Mouse (Mus musculus): ENCODE measurements around the gene Setd4. TPM values are rescaled to one million over a fixed set of nuclear protein-coding genes. Genes with fewer than 3 reads are reported as not detected.

The Setd4 gene
- polyA plus RNA-seq, 1 experiment from 2014 or later, result 12.0 TPM

GRCm38 (mm10) chr16:93592711-93593110, 11.2 kb downstream of the Setd4 start:
- no peaks in the 10 kb centered on the region for H3K9me3 ChIP-seq (ENCODE audit: low read depth, low read length)
- no peaks in the 10 kb centered on the region for H3K4me1 ChIP-seq (ENCODE audit: insufficient read depth)
- H3K27me3 ChIP-seq (ENCODE audit: insufficient read depth, low read length), result no peaks in the 10 kb centered on the region
- TF ChIP-seq CTCF (IDR thresholded peaks at IDR 0.05; ENCODE audit: low read depth), result no peak
- no peak overlapping the region for H3K4me3 ChIP-seq (ENCODE audit: low read depth, low read length)
- H3K36me3 ChIP-seq (ENCODE audit: insufficient read depth), result peaks cover 31% of the 10 kb centered on the region; the same call in 1 of the 2 replicates
- no peak overlapping the region for H3K4me2 ChIP-seq
- no peak overlapping the region for H3K27ac ChIP-seq (ENCODE audit: low read depth)
- DNase-seq (no peak), ATAC-seq (ENCODE audit: insufficient read depth) (no peak)
- 86% methylated on average over 3 of the region's 3 CpGs for whole genome bisulfite sequencing
- H3K9ac ChIP-seq, result no peak overlapping the region

GRCm38 (mm10) chr16:93591450-93592430, 12.1 kb downstream of the Setd4 start:
- H3K27me3 ChIP-seq (ENCODE audit: insufficient read depth, low read length), result no peaks in the 10 kb centered on the region
- no peak for ATAC-seq (ENCODE audit: insufficient read depth)
- no peak for DNase-seq
- H3K9ac ChIP-seq, result no peak overlapping the region
- no peak overlapping the region for H3K27ac ChIP-seq (ENCODE audit: low read depth)
- TF ChIP-seq CTCF (IDR thresholded peaks at IDR 0.05; ENCODE audit: low read depth), result no peak
- no peak overlapping the region for H3K4me2 ChIP-seq
- no peak overlapping the region for H3K4me3 ChIP-seq (ENCODE audit: low read depth, low read length)
- H3K4me1 ChIP-seq (ENCODE audit: insufficient read depth), result no peaks in the 10 kb centered on the region
- 87% methylated on average over 20 of the region's 20 CpGs for WGBS
- peaks cover 31% of the 10 kb centered on the region; the same call in 1 of the 2 replicates for H3K36me3 ChIP-seq (ENCODE audit: insufficient read depth)
- no peaks in the 10 kb centered on the region for H3K9me3 ChIP-seq (ENCODE audit: low read depth, low read length)

- peaks cover 33% of the 10 kb centered on the region for H3K36me3 ChIP-seq (ENCODE audit: insufficient read depth)
- no peak overlapping the region for H3K4me2 ChIP-seq
- WGBS, result 82% methylated on average over 15 of the region's 15 CpGs
- H3K27ac ChIP-seq (ENCODE audit: low read depth), result no peak overlapping the region
- H3K4me1 ChIP-seq (ENCODE audit: insufficient read depth), result no peaks in the 10 kb centered on the region
- no peak overlapping the region for H3K4me3 ChIP-seq (ENCODE audit: low read depth, low read length)
- no peak for TF ChIP-seq CTCF (IDR thresholded peaks at IDR 0.05; ENCODE audit: low read depth)
- no peaks in the 10 kb centered on the region for H3K27me3 ChIP-seq (ENCODE audit: insufficient read depth, low read length)
- no peaks in the 10 kb centered on the region for H3K9me3 ChIP-seq (ENCODE audit: low read depth, low read length)
- no peak overlapping the region for H3K9ac ChIP-seq
- DNase-seq (no peak), ATAC-seq (ENCODE audit: insufficient read depth) (no peak)
Observed at GRCm38 (mm10) chr16:93590915-93591314, 12.9 kb downstream of the Setd4 start.

GRCm38 (mm10) chr16:93588281-93588680, 15.6 kb downstream of the Setd4 start:
- H3K9ac ChIP-seq, result no peak overlapping the region
- H3K4me2 ChIP-seq, result no peak overlapping the region
- no peak overlapping the region for H3K27ac ChIP-seq (ENCODE audit: low read depth)
- H3K4me1 ChIP-seq (ENCODE audit: insufficient read depth), result no peaks in the 10 kb centered on the region
- 50% methylated on average over 4 of the region's 4 CpGs for WGBS
- H3K36me3 ChIP-seq (ENCODE audit: insufficient read depth), result peaks cover 43% of the 10 kb centered on the region
- no peak for TF ChIP-seq CTCF (IDR thresholded peaks at IDR 0.05; ENCODE audit: low read depth)
- DNase-seq (no peak), ATAC-seq (ENCODE audit: insufficient read depth) (no peak)
- no peak overlapping the region for H3K4me3 ChIP-seq (ENCODE audit: low read depth, low read length)
- H3K27me3 ChIP-seq (ENCODE audit: insufficient read depth, low read length), result no peaks in the 10 kb centered on the region
- no peaks in the 10 kb centered on the region for H3K9me3 ChIP-seq (ENCODE audit: low read depth, low read length)

GRCm38 (mm10) chr16:93586382-93586781, 17.5 kb downstream of the Setd4 start:
- 66% methylated on average over 8 of the region's 8 CpGs for WGBS
- H3K4me2 ChIP-seq, result no peak overlapping the region
- no peak for TF ChIP-seq CTCF (IDR thresholded peaks at IDR 0.05; ENCODE audit: low read depth)
- peaks cover 40% of the 10 kb centered on the region for H3K36me3 ChIP-seq (ENCODE audit: insufficient read depth)
- H3K9me3 ChIP-seq (ENCODE audit: low read depth, low read length), result no peaks in the 10 kb centered on the region
- H3K27me3 ChIP-seq (ENCODE audit: insufficient read depth, low read length), result no peaks in the 10 kb centered on the region
- no peak overlapping the region for H3K4me3 ChIP-seq (ENCODE audit: low read depth, low read length)
- no peak for DNase-seq
- H3K4me1 ChIP-seq (ENCODE audit: insufficient read depth), result no peaks in the 10 kb centered on the region
- ATAC-seq (ENCODE audit: insufficient read depth), result no peak
- H3K9ac ChIP-seq, result no peak overlapping the region
- H3K27ac ChIP-seq (ENCODE audit: low read depth), result no peak overlapping the region

GRCm38 (mm10) chr16:93585703-93586205, 18.1 kb downstream of the Setd4 start:
- Histone ChIP-seq H3K4me3 (ENCODE audit: low read depth, low read length) (no peak overlapping the region), H3K27me3 (ENCODE audit: insufficient read depth, low read length) (no peaks in the 10 kb centered on the region), H3K4me1 (ENCODE audit: insufficient read depth) (no peaks in the 10 kb centered on the region), H3K9me3 (ENCODE audit: low read depth, low read length) (no peaks in the 10 kb centered on the region), H3K36me3 (ENCODE audit: insufficient read depth) (peaks cover 34% of the 10 kb centered on the region), H3K27ac (ENCODE audit: low read depth) (no peak overlapping the region), H3K4me2 (no peak overlapping the region), H3K9ac (no peak overlapping the region)
- no peak for TF ChIP-seq CTCF (IDR thresholded peaks at IDR 0.05; ENCODE audit: low read depth)
- DNase-seq (no peak), ATAC-seq (ENCODE audit: insufficient read depth) (no peak)
- 87% methylated on average over 9 of the region's 9 CpGs for WGBS

GRCm38 (mm10) chr16:93584976-93585702, 18.7 kb downstream of the Setd4 start:
- peak; percentile 33 for DNase-seq
- no peak for ATAC-seq (ENCODE audit: insufficient read depth)
- 84% methylated on average over 24 of the region's 24 CpGs for WGBS

More at GRCm38 (mm10) chr16:93584976-93585702, 18.7 kb downstream of the Setd4 start:
- H3K9me3 ChIP-seq (ENCODE audit: low read depth, low read length), result no peaks in the 10 kb centered on the region
- no peak overlapping the region for H3K27ac ChIP-seq (ENCODE audit: low read depth)
- no peak for TF ChIP-seq CTCF (IDR thresholded peaks at IDR 0.05; ENCODE audit: low read depth)
- no peaks in the 10 kb centered on the region for H3K4me1 ChIP-seq (ENCODE audit: insufficient read depth)
- peaks cover 28% of the 10 kb centered on the region for H3K36me3 ChIP-seq (ENCODE audit: insufficient read depth)
- H3K9ac ChIP-seq, result no peak overlapping the region
- no peak overlapping the region for H3K4me3 ChIP-seq (ENCODE audit: low read depth, low read length)
- no peaks in the 10 kb centered on the region for H3K27me3 ChIP-seq (ENCODE audit: insufficient read depth, low read length)
- H3K4me2 ChIP-seq, result no peak overlapping the region

All from lung, embryonic 14.5 days (tissue).